Mouse (Mus musculus) bone marrow, adult 2 months (tissue): ENCODE measurements at regions not wholly inside any gene's neighbourhood (a gene's known extent, or its start where the extent isn't known, plus 50 kb on each side); places are given as distances from the start of the nearest gene placed in this dataset.

ENCODE experiments used
- CTCF ChIP-seq: fragments of 200-500 bp; IDR thresholded peaks from 2 replicates; pipeline ENCODE4 v1.5.1; 2011; ENCODE audit warnings: low read length, control low read depth; ENCODE audit not compliant: control insufficient read depth, insufficient read depth
- POLR2A ChIP-seq: fragments of 200-500 bp; IDR thresholded peaks from 2 replicates; pipeline ENCODE4 v1.6.1; 2011; ENCODE audit warnings: low read depth, mild to moderate bottlenecking, control low read depth, low read length, borderline replicate concordance; ENCODE audit not compliant: control insufficient read depth

DNA sequence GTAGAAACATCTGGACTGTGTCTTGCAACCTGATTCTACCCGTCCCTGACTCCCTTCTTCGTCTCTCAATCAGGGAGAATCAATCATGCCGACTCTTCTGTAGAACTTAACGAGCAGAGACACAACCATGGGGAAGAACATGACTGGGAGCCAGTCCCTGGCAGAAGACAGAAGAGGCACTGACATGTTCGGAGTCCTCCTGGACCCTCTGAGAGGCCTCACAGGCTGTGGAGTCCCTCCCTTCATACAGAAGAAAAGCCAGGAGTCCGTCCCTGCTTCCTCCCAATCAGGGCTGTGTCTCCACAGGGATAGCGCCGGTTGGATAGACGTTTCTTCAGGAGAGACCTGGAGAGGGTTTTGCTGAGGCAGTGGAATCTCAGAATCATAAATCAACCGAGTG lies 139.2 kb upstream of the Sulf2 start:
- TF ChIP-seq CTCF (no peak), POLR2A (no peak)
